Mouse (Mus musculus) thymus, postnatal 36 days (tissue): ENCODE data around the gene Atp5g1.
"Not testable (repeated sequence)": the region's sequence is repeated elsewhere in the genome, so short reads cannot be mapped to it uniquely, and the experiment has no call there.

Source experiments
- DNase-seq, 2 experiments: peaks; one replicate each; pipeline ENCODE4 v3.0.0; 2022; ENCODE audit warnings: mixed read lengths in 2 of 2

Atp5g1 gene

DNA sequence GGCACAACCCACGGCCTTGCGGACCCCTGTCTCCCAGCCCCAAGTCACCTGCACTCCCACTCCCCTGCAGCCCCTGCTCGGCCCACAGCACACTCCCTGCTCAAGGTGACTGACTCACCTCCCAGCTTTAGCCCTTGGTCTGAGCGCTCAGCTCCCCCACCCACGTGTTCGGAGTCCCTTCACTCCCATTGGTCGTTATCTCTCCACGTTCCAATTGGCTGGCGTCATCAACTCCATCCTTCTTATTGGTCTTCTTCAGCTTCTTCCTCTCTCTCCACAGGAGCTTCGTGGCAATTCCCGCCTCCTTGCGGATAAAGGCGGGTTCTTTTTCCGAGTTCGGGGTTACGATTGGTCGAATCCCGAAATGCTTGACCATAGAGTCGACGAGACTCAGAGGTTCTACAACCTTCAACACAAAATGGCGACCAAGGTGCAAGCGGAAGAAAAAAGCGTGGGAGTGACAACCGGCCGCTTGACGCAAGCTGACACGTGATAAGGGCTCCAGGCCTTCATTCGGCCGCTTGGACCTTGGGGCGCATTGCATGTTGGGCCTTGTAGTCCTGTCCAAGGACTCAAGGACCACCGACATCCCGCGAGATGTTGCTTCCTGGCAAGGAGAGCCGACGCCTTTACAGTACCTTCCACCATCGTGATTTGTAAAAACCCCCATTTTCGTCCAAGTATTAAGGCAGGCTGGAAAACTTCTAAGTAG is at the start of gene Atp5g1:
Gene Atp5g1, minus strand, starts transcription at position 162 of the 712 bp plus-strand sequence.
- peak; percentile 97 to 99 for DNase-seq

DNA sequence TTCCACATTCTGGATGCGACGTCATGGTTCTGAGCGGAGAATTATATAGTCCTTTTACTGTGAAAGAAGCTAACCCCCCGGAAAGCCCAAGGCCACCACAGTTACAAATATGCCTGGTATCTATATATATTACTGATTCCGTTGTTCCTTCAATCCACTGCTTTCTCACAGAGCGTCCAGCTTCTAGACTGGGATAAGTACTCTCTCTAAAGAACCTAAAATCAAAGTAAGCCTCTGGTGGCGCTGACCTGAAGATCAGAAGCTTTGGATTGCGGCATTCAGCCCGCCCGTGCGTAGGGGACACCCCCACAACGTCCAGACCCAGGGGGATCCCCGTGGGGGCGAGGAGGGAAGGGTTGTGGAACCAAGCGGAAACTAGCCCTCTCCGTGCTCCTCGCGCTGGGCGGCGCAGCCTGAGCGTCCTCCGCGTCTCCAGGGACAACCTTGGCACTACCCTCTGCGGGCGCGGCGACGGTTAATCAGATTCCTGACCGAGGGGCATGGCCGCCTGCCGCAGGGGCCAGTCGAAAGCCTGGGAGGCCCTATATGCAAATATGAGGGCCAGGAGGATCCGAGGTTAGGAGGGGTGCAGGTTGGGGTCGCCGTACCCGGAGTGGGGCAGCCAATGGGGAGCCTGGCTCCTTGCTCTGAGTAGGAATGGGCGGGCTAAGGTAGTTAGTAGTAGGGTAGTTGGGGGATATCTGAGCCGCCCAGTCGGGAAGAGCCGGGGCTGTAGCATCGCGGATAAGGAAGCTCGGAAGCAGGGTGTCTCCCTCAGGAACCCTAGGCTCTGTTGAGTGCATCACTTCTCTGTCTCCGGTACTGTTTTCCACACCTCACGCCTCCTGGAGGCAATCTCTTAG is 48.8 kb upstream of the Atp5g1 start:
- peak in 1 of 2 experiments; percentile 6 for DNase-seq

DNA sequence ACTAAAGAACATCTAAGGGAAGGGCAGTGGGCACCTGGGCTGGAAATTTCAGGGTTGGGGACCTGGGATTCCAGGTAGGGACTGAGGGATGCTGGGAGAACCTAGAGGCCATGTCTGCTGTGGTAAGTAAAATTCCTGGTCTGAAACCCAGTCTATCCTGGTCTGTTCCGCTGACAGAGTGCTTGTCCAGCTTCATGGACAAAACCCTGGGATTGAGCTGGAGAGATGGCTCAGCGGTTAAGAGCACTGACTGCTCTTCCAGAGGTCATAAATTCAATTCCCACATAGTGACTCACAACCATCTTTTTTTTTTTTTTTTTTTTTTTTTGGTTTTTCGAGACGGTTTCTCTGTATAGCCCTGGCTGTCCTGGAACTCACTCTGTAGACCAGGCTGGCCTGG is 47.3 kb upstream of the Atp5g1 start:
- not testable (repeated sequence) for DNase-seq

DNA sequence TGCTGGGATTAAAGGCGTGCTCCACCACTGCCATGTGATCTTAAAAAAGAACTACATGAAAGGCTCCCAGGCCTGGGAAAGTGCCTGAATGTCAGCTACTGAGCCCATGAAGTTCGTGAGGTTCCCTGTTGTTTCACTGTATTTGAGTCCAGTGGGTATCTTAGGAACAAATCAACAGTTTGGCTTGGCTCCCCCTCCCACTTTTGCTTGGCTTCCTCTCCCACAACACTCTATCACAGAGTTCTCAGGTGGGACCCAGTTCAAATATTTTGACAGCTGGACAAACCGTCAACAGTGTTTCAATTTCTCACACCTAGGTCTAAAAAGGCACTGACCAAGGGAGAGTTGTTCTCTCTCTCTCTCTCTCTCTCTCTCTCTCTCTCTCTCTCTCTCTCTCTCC is 43.9 kb upstream of the Atp5g1 start:
- DNase-seq, result no peak

DNA sequence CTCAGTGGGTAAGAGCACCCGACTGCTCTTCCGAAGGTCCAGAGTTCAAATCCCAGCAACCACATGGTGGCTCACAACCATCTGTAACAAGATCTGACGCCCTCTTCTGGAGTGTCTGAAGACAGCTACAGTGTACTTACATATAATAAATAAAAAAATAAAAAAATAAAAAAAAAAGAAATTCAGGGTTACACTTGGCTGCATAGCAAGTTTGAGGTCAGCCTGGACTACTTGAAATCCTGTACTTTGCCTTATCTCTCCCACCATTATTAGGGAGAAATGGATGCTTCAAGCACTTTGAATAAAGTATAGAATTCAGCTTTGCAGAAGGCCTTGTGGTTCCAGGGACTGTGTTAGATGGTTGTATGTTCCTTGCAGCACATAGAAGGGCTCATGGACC is 41.5 kb upstream of the Atp5g1 start:
- DNase-seq, result not testable (repeated sequence)

DNA sequence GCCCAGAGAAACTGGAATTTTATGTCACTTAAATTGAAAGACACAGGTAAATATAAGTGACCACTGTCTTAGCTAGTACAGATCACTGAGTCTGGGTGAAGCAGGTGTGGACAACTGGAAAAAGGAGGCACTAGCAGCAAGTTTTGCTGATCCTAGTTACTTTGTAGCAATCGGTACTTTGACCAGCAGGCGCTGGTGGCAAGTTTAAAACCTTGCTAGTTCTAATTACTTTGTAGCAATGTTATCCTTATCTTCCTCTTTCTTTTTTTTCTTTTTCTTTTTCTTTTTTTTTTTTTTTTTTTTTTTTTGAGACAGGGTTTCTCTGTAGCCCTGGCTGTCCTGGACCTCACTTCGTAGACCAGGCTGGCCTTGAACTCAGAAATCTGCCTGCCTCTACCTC is 40.6 kb upstream of the Atp5g1 start:
- DNase-seq, result no peak

DNA sequence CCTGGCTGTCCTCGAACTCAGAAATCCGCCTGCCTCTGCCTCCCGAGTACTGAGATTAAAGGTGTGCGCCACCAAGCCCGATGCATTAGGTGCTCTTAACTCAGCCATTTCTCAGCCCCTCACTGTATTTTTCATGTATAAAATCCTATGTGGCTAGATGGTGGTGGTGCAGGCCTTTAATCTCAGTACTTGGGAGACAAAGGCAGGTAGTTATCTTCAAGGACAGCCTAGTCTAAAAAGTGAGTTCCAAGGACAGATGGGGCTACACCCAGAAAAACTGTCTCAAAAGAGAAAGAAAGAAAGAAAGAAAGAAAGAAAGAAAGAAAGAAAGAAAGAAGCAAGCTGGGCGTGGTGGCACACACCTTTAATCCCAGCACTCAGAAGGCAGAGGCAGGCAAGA is 39.9 kb upstream of the Atp5g1 start:
- no peak for DNase-seq

DNA sequence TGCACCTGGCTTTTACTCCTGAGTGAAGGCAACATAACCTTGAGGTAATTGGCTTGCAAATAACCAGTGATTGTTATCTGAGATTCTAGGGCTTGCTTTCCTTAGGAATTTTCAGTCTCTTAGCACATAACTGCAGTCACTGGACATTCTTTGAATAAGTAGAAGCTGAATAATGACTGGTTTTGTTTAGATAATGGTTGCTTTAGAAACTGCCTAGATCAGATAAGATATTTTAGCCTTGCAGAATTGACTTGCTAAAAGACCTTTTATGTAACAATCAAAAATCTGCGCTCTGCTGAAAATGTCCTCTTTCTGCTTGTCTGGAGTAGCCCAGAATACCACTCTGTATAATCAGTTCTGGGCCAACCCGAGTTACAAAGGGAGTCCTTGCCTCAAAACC is 38.6 kb upstream of the Atp5g1 start:
- DNase-seq, result no peak

DNA sequence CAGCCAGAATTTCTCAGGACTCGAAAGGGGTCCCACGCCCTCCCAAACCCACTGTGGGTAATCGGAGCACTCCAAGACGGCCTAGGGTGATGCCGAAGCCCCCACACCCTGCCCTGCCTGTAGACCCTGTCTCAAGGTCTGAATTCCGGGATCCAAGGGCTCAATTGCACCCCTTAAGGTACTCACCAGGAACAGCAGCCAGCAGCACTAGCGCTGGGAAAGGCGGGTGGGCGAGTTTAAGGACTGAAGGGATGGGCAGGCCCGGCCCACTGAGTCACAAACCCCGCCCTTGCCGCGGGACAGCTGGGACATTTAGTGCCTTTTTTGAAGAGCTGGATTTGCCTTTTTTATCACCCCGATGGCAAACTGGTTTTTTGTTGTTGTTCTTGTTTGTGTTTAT is 36.3 kb upstream of the Atp5g1 start, which contains the start of gene Calcoco2:
Gene Calcoco2, minus strand, starts transcription at position 214 of the 400 bp plus-strand sequence.
- DNase-seq, result no peak

DNA sequence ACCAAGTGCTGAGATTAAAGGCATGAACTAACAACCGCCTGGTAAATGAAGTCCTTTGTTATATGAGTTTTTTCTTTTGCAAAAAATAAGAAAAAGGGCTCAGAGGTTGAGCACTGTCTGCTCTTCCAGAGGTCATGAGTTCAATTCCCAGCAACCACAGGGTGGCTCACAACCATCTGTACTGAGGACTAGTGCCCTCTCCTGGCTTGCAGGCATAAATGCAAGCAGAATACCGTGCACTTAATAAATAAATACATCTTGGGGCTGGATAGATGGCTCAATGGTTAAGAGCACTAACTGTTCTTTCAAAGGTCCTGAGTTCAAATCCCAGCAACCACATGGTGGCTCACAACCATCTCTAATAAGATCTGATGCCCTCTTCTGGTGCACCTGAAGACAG is 35.5 kb upstream of the Atp5g1 start:
- DNase-seq, result not testable (repeated sequence)

DNA sequence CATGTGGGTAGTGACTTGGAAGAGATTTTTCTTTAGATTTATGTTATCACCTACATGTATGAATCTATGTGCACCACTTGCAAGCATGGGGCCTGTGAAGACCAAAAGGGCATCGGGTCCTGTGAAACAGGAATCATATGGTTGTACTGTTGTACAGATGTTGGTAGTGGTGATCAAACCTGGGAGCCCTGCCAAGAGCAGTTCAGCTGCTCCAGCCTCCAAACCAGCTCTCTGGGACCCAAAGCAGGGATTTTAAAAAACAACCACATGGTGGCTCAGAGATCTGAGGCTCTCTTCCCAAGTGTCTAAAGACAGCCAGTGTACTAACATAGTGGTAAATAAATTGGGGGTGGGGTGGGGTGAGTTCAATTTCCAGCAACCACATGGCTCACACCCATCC is 32.9 kb upstream of the Atp5g1 start:
- DNase-seq, result no peak

DNA sequence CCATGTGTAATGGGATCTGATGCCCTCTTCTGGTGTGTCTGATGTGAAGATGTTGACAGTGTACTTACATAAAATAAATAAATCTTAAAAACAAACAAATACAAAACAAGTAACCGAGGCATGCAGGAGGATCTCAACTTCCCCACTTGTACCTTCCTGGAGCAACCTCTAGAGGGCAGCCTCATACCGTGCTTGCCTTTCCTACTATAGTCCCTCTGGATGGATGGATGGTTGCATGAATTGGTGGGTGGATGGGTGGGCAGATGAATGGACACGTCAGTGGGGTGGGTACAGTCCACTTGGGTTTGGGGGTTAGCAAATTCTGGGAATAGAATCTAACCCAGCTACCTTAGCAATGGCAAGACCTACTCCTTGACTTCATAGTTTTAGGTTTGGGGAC is 17.9 kb upstream of the Atp5g1 start:
- peak; percentile 18 to 23 for DNase-seq

DNA sequence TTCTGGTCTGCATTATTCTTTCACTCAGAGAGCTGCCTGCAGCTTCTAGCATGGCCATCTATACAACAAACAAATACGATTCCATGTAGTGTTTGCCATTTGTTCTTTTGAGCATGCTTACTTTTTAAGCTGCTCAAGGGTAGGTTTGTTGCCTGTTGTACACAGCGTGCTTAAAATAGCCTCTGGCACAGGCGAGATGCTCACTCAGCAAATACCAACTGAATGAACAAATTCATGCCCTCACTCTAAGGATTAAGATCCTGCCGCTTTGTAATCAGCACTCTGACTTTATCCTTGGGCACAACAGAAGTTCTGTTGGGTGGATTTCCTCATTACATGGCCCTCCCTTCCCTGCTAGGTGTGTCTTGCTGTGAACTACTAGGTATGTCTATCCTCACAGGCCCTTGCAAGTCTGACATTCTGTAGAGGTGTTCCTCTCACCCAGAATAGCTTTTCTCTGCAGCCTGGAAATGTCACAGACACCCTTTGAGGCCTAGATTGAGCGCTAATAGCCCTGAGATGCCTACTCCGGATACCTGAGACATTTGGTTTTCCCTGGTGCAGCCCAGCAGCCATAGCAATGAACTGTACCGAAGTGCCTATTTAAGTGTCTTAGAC is 17.3 kb upstream of the Atp5g1 start:
- DNase-seq, result no peak

DNA sequence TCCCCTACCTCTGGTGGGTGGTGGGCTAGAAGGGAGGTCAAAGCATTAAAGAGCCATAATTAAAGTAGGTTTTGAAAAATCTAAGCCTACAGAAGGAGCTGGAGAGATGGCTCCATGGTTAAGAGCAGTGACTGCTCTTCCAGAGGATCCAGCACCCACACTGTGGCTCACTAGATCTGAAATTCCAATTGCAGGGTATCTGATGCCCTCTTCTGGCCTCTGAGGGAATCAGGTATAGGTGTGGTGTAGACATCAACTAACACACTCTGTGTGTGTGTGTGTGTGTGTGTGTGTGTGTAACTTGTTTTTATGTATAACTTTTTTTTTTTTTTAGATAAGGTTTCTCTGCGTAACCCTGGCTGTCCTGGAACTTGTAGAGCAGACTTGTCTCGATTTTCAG is 15.6 kb upstream of the Atp5g1 start:
- no peak for DNase-seq

DNA sequence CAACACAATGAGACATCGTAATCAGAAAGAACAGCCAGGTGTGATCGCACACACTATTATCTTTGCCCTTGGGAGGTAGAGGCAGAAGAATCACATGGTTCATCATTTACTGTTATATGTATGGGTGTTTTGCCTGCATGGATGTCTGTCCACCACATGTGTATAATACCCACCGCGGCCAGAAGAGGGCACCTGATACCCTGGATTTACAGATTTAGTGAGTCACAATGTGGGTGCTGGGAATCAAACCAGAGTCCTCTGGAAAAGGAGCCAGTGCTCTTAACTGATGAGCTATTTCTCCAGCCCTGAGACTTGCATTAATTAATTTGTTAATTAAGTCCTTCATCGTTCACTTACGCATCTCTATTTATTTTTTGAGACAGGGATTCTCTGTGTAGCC is 12.5 kb upstream of the Atp5g1 start:
- DNase-seq, result no peak

DNA sequence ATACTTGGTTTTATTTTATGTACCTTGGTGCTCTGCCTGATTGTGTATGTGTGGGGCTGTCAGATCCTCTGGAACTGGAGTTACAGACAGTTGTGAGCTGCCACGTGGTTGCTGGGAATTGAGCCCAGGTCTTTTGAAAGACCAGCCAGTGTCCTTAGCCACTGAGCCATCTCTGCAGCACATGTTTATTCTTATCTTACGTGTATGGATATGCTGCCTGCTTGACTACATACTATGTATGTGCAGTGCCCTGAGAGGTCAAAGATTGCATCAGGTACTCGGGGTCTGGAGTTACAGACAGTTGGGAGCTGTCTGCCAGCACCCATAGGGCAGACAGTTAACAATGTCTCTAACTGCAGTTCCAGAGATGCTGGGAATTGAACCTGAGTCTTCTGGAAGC is 7.2 kb upstream of the Atp5g1 start:
- DNase-seq, result no peak

DNA sequence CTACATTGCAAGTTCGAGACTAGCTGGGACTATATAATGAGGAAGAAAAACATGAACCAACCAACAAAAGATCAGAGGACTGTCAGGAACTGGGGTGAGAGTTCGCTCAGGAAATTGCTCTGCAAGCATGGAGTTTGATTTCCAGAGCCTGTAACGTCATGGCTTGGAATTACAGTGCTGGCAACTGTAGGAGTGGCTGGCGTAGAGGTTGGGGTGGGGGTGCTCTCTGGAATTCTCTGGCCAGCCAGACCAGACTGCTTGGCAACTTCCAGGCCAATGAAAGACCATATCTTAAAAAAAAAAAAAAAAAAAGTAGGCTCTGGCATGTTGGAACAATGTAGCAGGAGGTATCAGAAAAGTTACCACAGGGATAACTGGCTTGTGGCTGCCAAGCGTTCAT is 5.3 kb upstream of the Atp5g1 start:
- no peak for DNase-seq

DNA sequence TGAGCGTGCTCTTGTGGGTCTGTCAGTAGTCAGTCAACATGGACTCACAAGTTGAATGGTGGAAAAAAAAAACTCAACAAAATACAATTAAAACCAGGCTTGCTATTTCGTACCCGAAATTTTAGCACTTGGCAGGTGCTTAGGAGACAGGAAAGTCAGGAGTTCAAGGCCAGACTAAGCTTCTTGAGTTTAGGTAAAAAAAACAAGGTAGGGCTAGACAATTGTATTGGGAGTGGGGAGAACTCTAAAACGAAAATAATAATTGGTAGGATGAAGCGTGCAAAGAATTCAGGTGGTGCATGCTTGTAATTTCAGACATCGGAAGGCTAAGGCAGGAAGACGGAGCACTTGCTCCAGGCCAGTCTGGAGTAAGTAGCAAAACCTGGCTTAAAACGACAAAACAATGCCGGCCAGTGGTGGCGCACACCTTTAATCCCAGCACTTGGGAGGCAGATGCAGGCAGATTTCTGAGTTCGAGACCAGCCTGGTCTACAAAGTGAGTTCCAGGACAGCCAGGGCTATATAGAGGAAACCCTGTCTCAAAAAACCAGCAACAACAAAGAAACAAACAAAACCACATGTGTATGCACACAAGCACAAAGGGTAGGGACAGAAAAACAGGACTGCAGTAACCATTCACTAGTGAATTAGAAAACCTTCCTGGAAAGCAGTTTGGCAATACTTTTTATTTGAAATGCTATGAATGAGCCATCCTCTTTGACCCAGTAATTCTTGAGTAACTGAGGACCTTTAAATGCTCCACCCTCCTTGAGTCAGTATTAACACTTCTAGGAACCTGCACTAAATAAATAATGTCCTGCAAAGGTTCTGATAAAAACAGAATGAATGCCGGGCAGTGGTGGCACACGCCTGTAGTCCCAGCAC is 993 bp upstream of the Atp5g1 start:
- DNase-seq, result no peak

DNA sequence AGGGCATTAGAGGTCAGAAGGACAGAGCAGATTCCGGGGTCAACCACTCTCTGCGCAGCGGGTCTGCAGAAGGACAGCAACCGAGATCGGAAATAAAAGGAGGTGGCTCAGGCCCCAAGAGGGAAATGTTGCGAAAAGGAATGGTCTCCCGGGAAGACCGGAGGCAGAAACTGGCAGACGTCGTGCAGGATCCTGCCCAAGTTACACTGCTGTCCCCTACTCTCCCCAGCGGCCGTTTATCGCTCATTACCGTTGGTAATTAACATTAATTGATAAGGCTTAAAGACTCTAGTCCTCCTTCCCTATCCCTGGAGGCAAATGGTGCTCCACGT is 327 bp downstream of the Atp5g1 start:
- no peak for DNase-seq

DNA sequence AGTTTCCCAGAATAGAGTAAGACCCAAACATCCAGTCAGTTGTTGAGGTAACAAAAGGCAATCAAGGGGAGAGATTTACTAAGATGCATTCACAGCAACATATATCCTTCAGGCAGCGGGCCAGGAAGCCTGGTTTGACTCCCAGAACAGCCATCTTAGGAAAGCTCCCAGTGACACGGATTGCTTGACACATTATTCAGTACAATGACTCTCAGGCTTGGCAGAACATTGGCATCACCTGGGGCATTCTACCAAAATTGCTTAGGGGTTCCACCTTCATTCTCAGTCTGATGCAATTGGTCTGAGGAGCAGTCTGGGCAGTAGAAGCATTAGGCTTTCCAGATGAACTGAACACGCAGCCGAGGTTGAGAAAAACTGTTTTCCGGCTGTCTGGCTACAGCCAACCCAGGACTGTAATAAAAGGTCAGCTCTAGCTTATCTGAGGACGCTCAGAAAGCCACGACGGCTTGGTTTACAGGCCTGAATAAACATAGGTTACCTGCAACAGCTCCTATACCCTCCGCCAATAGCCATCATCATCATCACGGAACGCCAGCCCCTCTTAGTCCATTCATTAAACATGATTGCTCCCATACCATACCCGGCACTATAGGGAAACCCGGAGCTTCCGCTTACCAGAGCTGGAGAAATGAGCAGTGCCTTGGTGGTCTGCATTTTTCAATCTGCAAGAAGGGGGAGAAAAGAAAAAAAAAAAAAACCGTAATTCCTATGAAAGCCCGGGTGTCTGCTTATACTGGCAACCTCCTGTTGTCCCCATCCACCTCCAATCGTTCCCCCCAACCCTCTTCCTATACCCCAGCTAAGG is 906 bp downstream of the Atp5g1 start:
- no peak for DNase-seq

DNA sequence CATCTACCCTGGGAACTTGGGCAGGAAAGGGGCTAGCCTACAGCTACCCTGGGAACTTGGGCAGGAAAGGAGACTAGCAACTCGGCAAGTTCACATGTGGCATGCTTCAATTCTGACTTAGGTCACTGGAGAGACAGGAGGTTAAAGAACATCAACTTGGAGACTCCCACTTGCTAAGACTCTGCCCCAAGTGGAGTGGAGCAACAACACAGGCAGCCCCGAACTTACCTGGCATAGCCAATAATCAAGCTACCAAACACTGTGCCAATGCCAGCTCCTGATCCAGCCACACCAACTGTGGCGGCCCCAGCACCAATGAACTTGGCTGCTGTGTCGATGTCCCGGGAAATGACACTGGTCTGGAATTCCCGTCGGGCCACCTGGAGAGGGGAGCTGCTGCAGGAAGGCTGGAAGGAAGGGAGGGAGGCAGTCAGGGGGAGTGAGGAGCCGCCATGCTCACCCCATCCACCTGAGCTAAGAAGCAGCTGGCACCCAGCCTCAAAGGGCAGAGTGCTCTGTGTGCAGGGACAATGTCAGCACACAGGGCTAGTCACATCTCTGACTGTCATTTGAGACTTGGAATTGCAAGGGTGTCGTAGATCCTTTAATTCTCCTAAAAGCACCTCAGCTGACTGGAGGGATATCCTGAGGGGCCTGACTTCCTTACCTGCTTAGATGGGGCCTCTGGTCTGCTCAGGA is 2.0 kb downstream of the Atp5g1 start:
- DNase-seq, result no peak
